Mouse (Mus musculus) heart, postnatal 36 days (tissue): ENCODE data around the gene Nfxl1. TPM values are rescaled to one million over a fixed set of nuclear protein-coding genes. Genes with fewer than 3 reads are reported as not detected.
A peak's percentile ranks its signal among the peaks of the same experiment; 100 is the strongest.

Experiments used
- DNase-seq, 2 experiments: peaks; one replicate each; pipeline ENCODE4 v3.0.0; 2021 to 2022
- intact Hi-C: fragments of 180-260 bp; cut with DNase I; formaldehyde crosslinking; loops from one replicate; pipeline ENCODE4 v1.15.1; 2025
- total RNA-seq, 2 experiments: library from RNA; stranded (reverse); gene quantifications; 2 replicates each; pipeline ENCODE4 v1.2.3; 2021

The Nfxl1 gene
- total RNA-seq, 2 experiments from 2014 or later = 4.7 to 6.9 TPM

- intact Hi-C loops = loop anchor here (2.0 to 5.0 kb wide), 2 partner anchors 92 to 153 kb away; no protein-coding TSS in a partner anchor
- DNase-seq = peak in 1 of 2 experiments; percentile 53
These were observed 55.7 kb downstream of the Nfxl1 start, which contains the start of gene Corin for GRCm38 (mm10) chr5:72503531-72504523. TSS of gene Corin (minus strand) at chr5:72504473.

- no peak for DNase-seq
- intact Hi-C loops = loop anchor here (1.0 to 5.0 kb wide), 2 partner anchors 46 to 90 kb away; no protein-coding TSS in a partner anchor
These were observed 56.7 kb downstream of the Nfxl1 start for GRCm38 (mm10) chr5:72502778-72503177.

- intact Hi-C loops = loop anchor here (1.0 to 5.0 kb wide), 2 partner anchors 45 to 89 kb away; no protein-coding TSS in a partner anchor
- no peak for DNase-seq
These were observed 57.7 kb downstream of the Nfxl1 start for GRCm38 (mm10) chr5:72501763-72502162.

GRCm38 (mm10) chr5:72498271-72498670, 61.2 kb downstream of the Nfxl1 start:
- intact Hi-C loops = no loop called here
- no peak for DNase-seq

GRCm38 (mm10) chr5:72496756-72497155, 62.7 kb downstream of the Nfxl1 start:
- intact Hi-C loops = no loop called here
- no peak for DNase-seq

- intact Hi-C loops = loop anchor here (5.0 kb wide), 1 partner anchor 37 kb away; no protein-coding TSS in a partner anchor
- DNase-seq = no peak
These were observed 65.6 kb downstream of the Nfxl1 start for GRCm38 (mm10) chr5:72493906-72494305.

- intact Hi-C loops = loop anchor here (5.0 kb wide), 1 partner anchor 34 kb away; no protein-coding TSS in a partner anchor
- no peak for DNase-seq
These were observed 68.3 kb downstream of the Nfxl1 start for GRCm38 (mm10) chr5:72491232-72491631.

GRCm38 (mm10) chr5:72480456-72480855, 79.0 kb downstream of the Nfxl1 start:
- intact Hi-C loops = no loop called here
- no peak for DNase-seq

- intact Hi-C loops = no loop called here
- DNase-seq = no peak
These were observed 87.0 kb downstream of the Nfxl1 start for GRCm38 (mm10) chr5:72472317-72473009.

- no peak for DNase-seq
- intact Hi-C loops = no loop called here
These were observed 87.7 kb downstream of the Nfxl1 start for GRCm38 (mm10) chr5:72471746-72472145.

- DNase-seq = no peak
- intact Hi-C loops = no loop called here
These were observed 94.6 kb downstream of the Nfxl1 start for GRCm38 (mm10) chr5:72464932-72465331.

Other genes starting within 250 kb of the Nfxl1 start
- gene Corin, start 55.2 kb downstream of the Nfxl1 start, total RNA-seq = 100 to 1,000 TPM; 147 to 164 TPM
- not detected for gene Zar1, start 21.6 kb upstream of the Nfxl1 start, total RNA-seq
- gene Gm5868, start 27.9 kb upstream of the Nfxl1 start, total RNA-seq = not detected
- gene Cnga1, start 84.6 kb upstream of the Nfxl1 start, total RNA-seq = not detected
- gene Nipal1, start 88.1 kb upstream of the Nfxl1 start, total RNA-seq = not detected
- under 1 TPM in 1 of 2 experiments, not detected in 1; 0.11 TPM for gene Txk, start 193.1 kb upstream of the Nfxl1 start, total RNA-seq